Mouse (Mus musculus): ENCODE results near the gene Rgma.

GRCm38 (mm10) chr7:73338353-73338752, 37.0 kb upstream of the Rgma start:
- TF ChIP-seq CTCF (IDR thresholded peaks at IDR 0.05; ENCODE audit: borderline replicate concordance, insufficient read depth, low read depth, low read length) (no peak), POLR2A (IDR thresholded peaks at IDR 0.05; ENCODE audit: borderline replicate concordance, insufficient read depth, low read length) (no peak)

Measured in cerebellum, adult 2 months (tissue).